Mouse (Mus musculus): ENCODE results near the gene B4galnt3. TPM values are rescaled to one million over a fixed set of nuclear protein-coding genes. Genes with fewer than 3 reads are reported as not detected.
A peak's percentile ranks its signal among the peaks of the same experiment; 100 is the strongest.
"Not testable (repeated sequence)": the region's sequence is repeated elsewhere in the genome, so short reads cannot be mapped to it uniquely, and the experiment has no call there.

Gene B4galnt3
- polyA plus RNA-seq, 1 experiment from 2014 or later = 0.22 TPM

GRCm38 (mm10) chr6:120302755-120303316 lies 8.5 kb upstream of the B4galnt3 start:
- H3K36me3 ChIP-seq = no peaks in the 10 kb centered on the region
- no peak for ATAC-seq (ENCODE audit: low FRiP score, low read depth)
- H3K4me3 ChIP-seq = no peak overlapping the region
- peak overlapping the region; percentile 37 for H3K4me2 ChIP-seq
- H3K9me3 ChIP-seq = no peaks in the 10 kb centered on the region
- H3K9ac ChIP-seq = no peak overlapping the region
- H3K27ac ChIP-seq (replicated peaks) = no peak overlapping the region
- no peaks in the 10 kb centered on the region for H3K27me3 ChIP-seq
- H3K4me1 ChIP-seq (replicated peaks) = no peaks in the 10 kb centered on the region
- 29% methylated on average over 16 of the region's 16 CpGs for WGBS

GRCm38 (mm10) chr6:120301137-120301536 lies 6.8 kb upstream of the B4galnt3 start:
- Histone ChIP-seq H3K4me3 (no peak overlapping the region), H3K9me3 (no peaks in the 10 kb centered on the region), H3K9ac (no peak overlapping the region), H3K27me3 (peaks cover 1% of the 10 kb centered on the region; the same call in 1 of the 2 replicates), H3K27ac (replicated peaks) (no peak overlapping the region), H3K4me1 (replicated peaks) (no peaks in the 10 kb centered on the region), H3K4me2 (no peak overlapping the region), H3K36me3 (no peaks in the 10 kb centered on the region)
- peak; percentile 61; the same call in 1 of the 2 replicates for ATAC-seq (ENCODE audit: low FRiP score, low read depth)
- WGBS = 27% methylated on average over 6 of the region's 6 CpGs

- 99% methylated on average over 2 of the region's 2 CpGs for WGBS
- not testable (repeated sequence) for H3K4me1 ChIP-seq (replicated peaks); H3K9me3 ChIP-seq; H3K36me3 ChIP-seq; H3K27ac ChIP-seq (replicated peaks); ATAC-seq (ENCODE audit: low FRiP score, low read depth); H3K4me2 ChIP-seq; H3K9ac ChIP-seq; H3K4me3 ChIP-seq
- peaks cover 29% of the 10 kb centered on the region for H3K27me3 ChIP-seq
Observed at GRCm38 (mm10) chr6:120296589-120296988, 2.2 kb upstream of the B4galnt3 start.

GRCm38 (mm10) chr6:120294785-120295133 lies 400 bp upstream of the B4galnt3 start:
- no peaks in the 10 kb centered on the region for H3K36me3 ChIP-seq
- H3K9me3 ChIP-seq = no peaks in the 10 kb centered on the region
- ATAC-seq (ENCODE audit: low FRiP score, low read depth) = peak; percentile 82
- peak overlapping the region; percentile 55 for H3K9ac ChIP-seq
- H3K4me2 ChIP-seq = peak overlapping the region; percentile 97
- H3K27ac ChIP-seq (replicated peaks) = no peak overlapping the region
- WGBS = 2% methylated on average over 16 of the region's 16 CpGs
- H3K4me1 ChIP-seq (replicated peaks) = peaks cover 9% of the 10 kb centered on the region
- H3K4me3 ChIP-seq = peak overlapping the region; percentile 76
- peaks cover 29% of the 10 kb centered on the region for H3K27me3 ChIP-seq

- H3K9me3 ChIP-seq = no peaks in the 10 kb centered on the region
- H3K27me3 ChIP-seq = peaks cover 29% of the 10 kb centered on the region
- peaks cover 9% of the 10 kb centered on the region for H3K4me1 ChIP-seq (replicated peaks)
- H3K27ac ChIP-seq (replicated peaks) = no peak overlapping the region
- WGBS = 82% methylated on average over 7 of the region's 7 CpGs
- no peak for ATAC-seq (ENCODE audit: low FRiP score, low read depth)
- no peaks in the 10 kb centered on the region for H3K36me3 ChIP-seq
- H3K4me2 ChIP-seq = no peak overlapping the region
- H3K4me3 ChIP-seq = no peak overlapping the region
- H3K9ac ChIP-seq = no peak overlapping the region
Observed at GRCm38 (mm10) chr6:120291396-120292009, 2.9 kb downstream of the B4galnt3 start.

GRCm38 (mm10) chr6:120289430-120289829 lies 4.9 kb downstream of the B4galnt3 start:
- 0 out of 2 replicates have a peak, but pooled peaks cover 3% of the 10 kb centered on the region for H3K4me1 ChIP-seq (replicated peaks)
- no peak overlapping the region for H3K9ac ChIP-seq
- no peak overlapping the region for H3K4me2 ChIP-seq
- H3K27me3 ChIP-seq = peaks cover 14% of the 10 kb centered on the region
- no peak overlapping the region for H3K27ac ChIP-seq (replicated peaks)
- WGBS = 89% methylated on average over 4 of the region's 4 CpGs
- H3K4me3 ChIP-seq = no peak overlapping the region
- ATAC-seq (ENCODE audit: low FRiP score, low read depth) = no peak
- H3K36me3 ChIP-seq = no peaks in the 10 kb centered on the region
- no peaks in the 10 kb centered on the region for H3K9me3 ChIP-seq

- no peak for ATAC-seq (ENCODE audit: low FRiP score, low read depth)
- Histone ChIP-seq H3K27ac (replicated peaks) (no peak overlapping the region), H3K9me3 (no peaks in the 10 kb centered on the region), H3K4me2 (no peak overlapping the region), H3K27me3 (peaks cover 14% of the 10 kb centered on the region), H3K36me3 (no peaks in the 10 kb centered on the region), H3K9ac (no peak overlapping the region), H3K4me1 (replicated peaks) (no peaks in the 10 kb centered on the region), H3K4me3 (no peak overlapping the region)
- 54% methylated on average over 7 of the region's 7 CpGs for WGBS
Observed at GRCm38 (mm10) chr6:120288541-120288940, 5.8 kb downstream of the B4galnt3 start.

- Histone ChIP-seq H3K27ac (replicated peaks) (no peak overlapping the region), H3K36me3 (no peaks in the 10 kb centered on the region), H3K4me1 (replicated peaks) (no peaks in the 10 kb centered on the region), H3K4me3 (no peak overlapping the region), H3K9me3 (no peaks in the 10 kb centered on the region), H3K9ac (no peak overlapping the region), H3K4me2 (no peak overlapping the region), H3K27me3 (0 out of 2 replicates have a peak, but pooled peaks cover 3% of the 10 kb centered on the region)
- no peak for ATAC-seq (ENCODE audit: low FRiP score, low read depth)
- WGBS = 87% methylated on average over 9 of the region's 9 CpGs
Observed at GRCm38 (mm10) chr6:120287279-120287678, 7.1 kb downstream of the B4galnt3 start.

- H3K4me3 ChIP-seq = no peak overlapping the region
- ATAC-seq (ENCODE audit: low FRiP score, low read depth) = no peak
- H3K27me3 ChIP-seq = no peaks in the 10 kb centered on the region
- WGBS = 85% methylated on average over 7 of the region's 7 CpGs
- no peak overlapping the region for H3K27ac ChIP-seq (replicated peaks)
- no peaks in the 10 kb centered on the region for H3K4me1 ChIP-seq (replicated peaks)
- H3K9me3 ChIP-seq = no peaks in the 10 kb centered on the region
- H3K9ac ChIP-seq = no peak overlapping the region
- H3K4me2 ChIP-seq = no peak overlapping the region
- H3K36me3 ChIP-seq = no peaks in the 10 kb centered on the region
Observed at GRCm38 (mm10) chr6:120276874-120277449, 17.4 kb downstream of the B4galnt3 start.

GRCm38 (mm10) chr6:120275301-120275700 lies 19.1 kb downstream of the B4galnt3 start:
- ATAC-seq (ENCODE audit: low FRiP score, low read depth) = no peak
- H3K9me3 ChIP-seq = no peaks in the 10 kb centered on the region

GRCm38 (mm10) chr6:120274887-120275286 lies 19.5 kb downstream of the B4galnt3 start:
- Histone ChIP-seq H3K4me2 (no peak overlapping the region), H3K27me3 (no peaks in the 10 kb centered on the region), H3K36me3 (no peaks in the 10 kb centered on the region), H3K9me3 (no peaks in the 10 kb centered on the region), H3K4me1 (replicated peaks) (no peaks in the 10 kb centered on the region), H3K9ac (no peak overlapping the region), H3K4me3 (no peak overlapping the region), H3K27ac (replicated peaks) (no peak overlapping the region)
- 69% methylated on average over 4 of the region's 4 CpGs for WGBS
- ATAC-seq (ENCODE audit: low FRiP score, low read depth) = no peak

More at GRCm38 (mm10) chr6:120275301-120275700, 19.1 kb downstream of the B4galnt3 start:
- Histone ChIP-seq H3K27ac (replicated peaks) (no peak overlapping the region), H3K4me3 (no peak overlapping the region), H3K9ac (no peak overlapping the region), H3K27me3 (no peaks in the 10 kb centered on the region), H3K4me1 (replicated peaks) (no peaks in the 10 kb centered on the region), H3K4me2 (no peak overlapping the region), H3K36me3 (no peaks in the 10 kb centered on the region)
- 68% methylated on average over 6 of the region's 6 CpGs for WGBS

- Histone ChIP-seq H3K27ac (replicated peaks) (no peak overlapping the region), H3K4me1 (replicated peaks) (no peaks in the 10 kb centered on the region), H3K27me3 (no peaks in the 10 kb centered on the region), H3K9ac (no peak overlapping the region), H3K4me3 (no peak overlapping the region), H3K36me3 (no peaks in the 10 kb centered on the region), H3K9me3 (no peaks in the 10 kb centered on the region), H3K4me2 (no peak overlapping the region)
- WGBS = 81% methylated on average over 8 of the region's 8 CpGs
- ATAC-seq (ENCODE audit: low FRiP score, low read depth) = no peak
Observed at GRCm38 (mm10) chr6:120274181-120274580, 20.2 kb downstream of the B4galnt3 start.
